In genomic region chr19:47421128-47421898, GRCm38 (mm10) we compare ENCODE assay signal across 8 mouse cellular contexts. TPM values are rescaled to one million over a fixed set of nuclear protein-coding genes. Genes with fewer than 3 reads are reported as not detected.
DNase-seq lines count a peak whose midpoint lies in the region; ATAC-seq and TF ChIP-seq lines count a peak whose summit lies in the region.
"Had no signal": no experiment of that assay in that cellular context is flagged by ENCODE, and none has a peak within 500 bp of the region (broad histone marks: within the 10 kb centered on the region; RNA-seq: fewer than 3 reads in every experiment).

No protein-coding gene starts in this region.

- H3K27me3 ChIP-seq in limb, embryonic 14.5 days (ENCODE audit: control insufficient read depth, insufficient read depth, low read length), result no peaks in the 10 kb centered on the region
- peaks cover 4% of the 10 kb centered on the region; the same call in 1 of the 2 replicates for H3K27me3 ChIP-seq in limb, embryonic 10.5 days (ENCODE audit: low read depth, poor library complexity, severe bottlenecking)
- no peaks in the 10 kb centered on the region for H3K27me3 ChIP-seq in hindbrain, embryonic 13.5 days
- H3K27me3 ChIP-seq in stomach, embryonic 14.5 days (ENCODE audit: control insufficient read depth, insufficient read depth, low read length), result no peaks in the 10 kb centered on the region
- H3K27me3 ChIP-seq: midbrain, embryonic 12.5 days had no signal

- no peak overlapping the region for H3K9ac ChIP-seq in limb, embryonic 14.5 days (ENCODE audit: low read depth, low read length, severe bottlenecking)
- H3K9ac ChIP-seq in hindbrain, embryonic 13.5 days, result no peak overlapping the region
- H3K9ac ChIP-seq in stomach, embryonic 14.5 days (replicated peaks; ENCODE audit: low read depth, low read length), result no peak overlapping the region
- H3K9ac ChIP-seq: midbrain, embryonic 12.5 days had no signal

- no peak for TF ChIP-seq POLR2A in limb, embryonic 14.5 days (IDR thresholded peaks at IDR 0.05; ENCODE audit: borderline replicate concordance, extremely low read depth, insufficient read depth, insufficient read length)

- no peak overlapping the region for H3K4me2 ChIP-seq in limb, embryonic 14.5 days (replicated peaks; ENCODE audit: low read depth, low read length, severe bottlenecking)
- no peak overlapping the region for H3K4me2 ChIP-seq in hindbrain, embryonic 13.5 days
- H3K4me2 ChIP-seq in stomach, embryonic 14.5 days (replicated peaks; ENCODE audit: low read depth, low read length), result peak overlapping the region; percentile 12; the same call in 1 of the 2 replicates
- H3K4me2 ChIP-seq: midbrain, embryonic 12.5 days had no signal

- H3K4me3 ChIP-seq in limb, embryonic 14.5 days (replicated peaks; ENCODE audit: low read length), result no peak overlapping the region
- H3K4me3 ChIP-seq in limb, embryonic 10.5 days, result no peak overlapping the region
- no peak overlapping the region for H3K4me3 ChIP-seq in hindbrain, embryonic 13.5 days
- H3K4me3 ChIP-seq in stomach, embryonic 14.5 days (ENCODE audit: low read depth, low read length), result no peak overlapping the region
- H3K4me3 ChIP-seq: midbrain, embryonic 12.5 days had no signal

- H3K36me3 ChIP-seq in limb, embryonic 14.5 days (ENCODE audit: control insufficient read depth, insufficient read depth, low read length), result peaks cover 6% of the 10 kb centered on the region
- H3K36me3 ChIP-seq in limb, embryonic 10.5 days, result peaks cover 10% of the 10 kb centered on the region; the same call in 1 of the 2 replicates
- no peaks in the 10 kb centered on the region for H3K36me3 ChIP-seq in hindbrain, embryonic 13.5 days
- no peaks in the 10 kb centered on the region; the same call in 1 of the 2 replicates for H3K36me3 ChIP-seq in stomach, embryonic 14.5 days (ENCODE audit: control insufficient read depth, insufficient read depth, low read length)
- H3K36me3 ChIP-seq: midbrain, embryonic 12.5 days had no signal

- H3K4me1 ChIP-seq in limb, embryonic 14.5 days (ENCODE audit: control insufficient read depth, insufficient read depth, low read length), result peaks cover 12% of the 10 kb centered on the region
- peaks cover 39% of the 10 kb centered on the region for H3K4me1 ChIP-seq in limb, embryonic 10.5 days
- H3K4me1 ChIP-seq in hindbrain, embryonic 13.5 days (replicated peaks), result peaks cover 19% of the 10 kb centered on the region
- peaks cover 24% of the 10 kb centered on the region for H3K4me1 ChIP-seq in stomach, embryonic 14.5 days (ENCODE audit: control insufficient read depth, insufficient read depth, low read length)
- H3K4me1 ChIP-seq: midbrain, embryonic 12.5 days had no signal

- no peak overlapping the region for H3K27ac ChIP-seq in limb, embryonic 14.5 days (replicated peaks; ENCODE audit: low read depth, low read length)
- no peak overlapping the region for H3K27ac ChIP-seq in limb, embryonic 10.5 days
- H3K27ac ChIP-seq in hindbrain, embryonic 13.5 days, result peak overlapping the region; percentile 23; the same call in 1 of the 2 replicates
- peak overlapping the region; percentile 11; the same call in 1 of the 2 replicates for H3K27ac ChIP-seq in stomach, embryonic 14.5 days (ENCODE audit: low read length)
- H3K27ac ChIP-seq: midbrain, embryonic 12.5 days had no signal

- peak; percentile 56 for DNase-seq in limb, embryonic 14.5 days (ENCODE audit: low spot score)
- no peak for DNase-seq in limb, embryonic 10.5 days (ENCODE audit: low spot score)
- DNase-seq in kidney, postnatal 25 days, result peak; percentile 19 to 62
- DNase-seq in thymus, postnatal 0 days (ENCODE audit: low spot score), result no peak
- DNase-seq in adrenal gland, adult 18-20 months (ENCODE audit: low spot score in 2 of 2), result no peak

- ATAC-seq in limb, embryonic 14.5 days (ENCODE audit: low FRiP score, low read depth), result no peak
- no peak for ATAC-seq in hindbrain, embryonic 13.5 days (ENCODE audit: low FRiP score)
- ATAC-seq in stomach, embryonic 14.5 days (ENCODE audit: insufficient number of reproducible peaks, insufficient read depth, low FRiP score, low read depth), result peak; percentile 72

- H3K9me3 ChIP-seq in limb, embryonic 14.5 days (ENCODE audit: control insufficient read depth, low read length), result no peaks in the 10 kb centered on the region
- no peaks in the 10 kb centered on the region for H3K9me3 ChIP-seq in limb, embryonic 10.5 days (replicated peaks)
- no peaks in the 10 kb centered on the region for H3K9me3 ChIP-seq in hindbrain, embryonic 13.5 days
- no peaks in the 10 kb centered on the region for H3K9me3 ChIP-seq in stomach, embryonic 14.5 days (ENCODE audit: control insufficient read depth, low read depth, low read length)
- H3K9me3 ChIP-seq: midbrain, embryonic 12.5 days had no signal

- WGBS in limb, embryonic 14.5 days, result 73% methylated on average over 14 of the region's 14 CpGs
- 75% methylated on average over 14 of the region's 14 CpGs for WGBS in limb, embryonic 10.5 days
- WGBS in hindbrain, embryonic 13.5 days, result 81% methylated on average over 14 of the region's 14 CpGs
- 35% methylated on average over 14 of the region's 14 CpGs for WGBS in stomach, embryonic 14.5 days

RNA-seq across cellular contexts. Expression of gene Sh3pxd2a, which starts 42.9 kb away (rescaled TPM):
- 61.7 and 66.8 TPM in 2 replicates for polyA plus RNA-seq in limb, embryonic 14.5 days (2012; rRNA removed)
- polyA plus RNA-seq in limb, embryonic 14.5 days (2014; fragmentation: Nextera tagmentation; extraction: Ambion mirVana), result 17.1 and 19.8 TPM in 2 replicates
- polyA plus RNA-seq in limb, embryonic 10.5 days (2016; fragmentation: Nextera tagmentation; extraction: Ambion mirVana), result 3.1 and 3.8 TPM in 2 replicates
- polyA plus RNA-seq in hindbrain, embryonic 13.5 days (2015; fragmentation: Nextera tagmentation; extraction: Ambion mirVana), result 2.1 and 2.5 TPM in 2 replicates
- polyA plus RNA-seq in stomach, embryonic 14.5 days (2014; fragmentation: Nextera tagmentation; extraction: Ambion mirVana), result 13.6 and 13.7 TPM in 2 replicates
- polyA plus RNA-seq in thymus, postnatal 0 days (2015; fragmentation: Nextera tagmentation; extraction: Ambion mirVana), result 2.0 and 2.6 TPM in 2 replicates
- 100 to 1,000 TPM in 1 of 2 experiments, 10 to 100 TPM in 1; 55.1 to 103 TPM for total RNA-seq in adrenal gland, adult 18-20 months (2021)

Comparison
In these comparisons a context has a peak if more than half of its experiments do, and no peak if none do; other contexts are left out.
1. DNase-seq: peak in limb, embryonic 14.5 days (single experiment) and kidney, postnatal 25 days (2 of 2); none in limb, embryonic 10.5 days (single experiment), thymus, postnatal 0 days (single experiment) and adrenal gland, adult 18-20 months (0 of 2).
2. H3K27ac ChIP-seq: peak in hindbrain, embryonic 13.5 days (single experiment) and stomach, embryonic 14.5 days (single experiment); none in limb, embryonic 14.5 days (single experiment) and limb, embryonic 10.5 days (single experiment).